Mouse (Mus musculus): ENCODE measurements around the gene Insm1.

DNA sequence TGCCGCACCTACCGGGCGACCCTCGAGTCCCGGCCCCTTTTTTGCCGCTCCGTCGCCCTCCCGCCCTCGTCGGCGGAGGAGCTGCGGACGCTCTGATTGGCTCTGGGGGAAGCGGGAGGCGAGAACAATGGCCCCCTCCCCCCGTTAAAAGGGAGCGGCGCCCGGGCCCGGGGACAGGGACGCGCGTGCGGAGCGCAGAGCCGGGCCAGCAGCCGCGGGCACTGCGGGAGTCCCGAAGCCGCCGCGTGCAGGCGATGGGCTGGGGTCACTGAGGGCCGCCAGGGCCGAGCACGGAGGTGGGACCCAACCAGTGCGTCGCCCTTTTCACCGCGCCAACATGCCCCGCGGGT lies 183 bp downstream of the Insm1 start:
- TF ChIP-seq CTCF (conservative IDR thresholded peaks at IDR 0.05; ENCODE audit: low read length) (no peak), POU5F1 (IDR thresholded peaks at IDR 0.05; ENCODE audit: borderline replicate concordance, low read length) (no peak)
